Mouse (Mus musculus) heart, adult 2 months (tissue): ENCODE data around the gene Epha7. TPM values are rescaled to one million over a fixed set of nuclear protein-coding genes. Genes with fewer than 3 reads are reported as not detected.

ENCODE experiments used
- DNase-seq, 2 experiments: peaks; one replicate each; pipeline ENCODE4 v3.0.0; 2021
- H3K27ac ChIP-seq: fragments of 200-600 bp; 2 replicates; pipeline ENCODE4 v1.8.1; 2022
- H3K27me3 ChIP-seq: fragments of 200-500 bp; 2 replicates; pipeline ENCODE4 v1.6.1; 2012; ENCODE audit warnings: mild to moderate bottlenecking, low read length, inconsistent platforms, mixed read lengths; ENCODE audit not compliant: control insufficient read depth, insufficient read depth
- H3K36me3 ChIP-seq: fragments of 200-500 bp; 2 replicates; pipeline ENCODE4 v1.6.1; 2012; ENCODE audit warnings: low read length, inconsistent platforms; ENCODE audit not compliant: control insufficient read depth, insufficient read depth
- H3K4me1 ChIP-seq: fragments of 200-500 bp; 2 replicates; pipeline ENCODE4 v1.6.1; 2011; ENCODE audit warnings: low read length; ENCODE audit not compliant: control insufficient read depth, insufficient read depth
- H3K4me3 ChIP-seq: fragments of 200-600 bp; 2 replicates; pipeline ENCODE4 v1.8.1; 2022
- H3K79me2 ChIP-seq: fragments of 200-500 bp; replicated peaks from 2 replicates; pipeline ENCODE4 v1.6.1; 2012; ENCODE audit warnings: mild to moderate bottlenecking, inconsistent platforms, low read length, moderate library complexity, mixed read lengths; ENCODE audit not compliant: control insufficient read depth, insufficient read depth
- H3K9ac ChIP-seq: fragments of 200-500 bp; 2 replicates; pipeline ENCODE4 v1.6.1; 2012; ENCODE audit warnings: low read depth, mild to moderate bottlenecking, control low read depth, inconsistent platforms, low read length, mixed read lengths
- CTCF ChIP-seq: fragments of 200-600 bp; IDR thresholded peaks from 2 replicates; pipeline ENCODE4 v1.8.1; 2022; ENCODE audit warnings: antibody characterized with exemption, mild to moderate bottlenecking, moderate library complexity
- EP300 ChIP-seq: fragments of 200-500 bp; IDR thresholded peaks from 2 replicates; pipeline ENCODE4 v1.6.1; 2011; ENCODE audit warnings: low read depth, low read length, control low read depth; ENCODE audit not compliant: insufficient read depth
- POLR2A ChIP-seq: fragments of 200-500 bp; IDR thresholded peaks from 2 replicates; pipeline ENCODE4 v1.6.1; 2011; ENCODE audit warnings: mild to moderate bottlenecking, low read depth, low read length, control low read depth; ENCODE audit not compliant: insufficient read depth
- WGBS: fragments of 180-500 bp; shearing (Covaris S2); methylation state at CpG from one replicate; pipeline ENCODE4 v1.1.7; 2018; 5-methylcytosine and 5-hydroxymethylcytosine counted together
- intact Hi-C: fragments of 180-260 bp; cut with DNase I; formaldehyde crosslinking; loops from one replicate; pipeline ENCODE4 v1.15.1; 2025
- polyA plus RNA-seq: library from polyadenylated mRNA; depleted of rRNA; stranded (reverse); fragments of >200 nt; gene quantifications from 2 replicates; pipeline ENCODE4 v1.2.3, GENCODE M21; 2012
- total RNA-seq, 2 experiments: library from RNA; stranded (reverse); gene quantifications; 2 replicates each; pipeline ENCODE4 v1.2.3; 2021

The Epha7 gene
- total and polyA plus RNA-seq, 3 experiments, result 1.2 to 6.9 (median 6.4) TPM

- no peaks in the 10 kb centered on the region for H3K4me1 ChIP-seq
- H3K4me3 ChIP-seq, result no peak overlapping the region
- no peak for DNase-seq
- H3K79me2 ChIP-seq, result no peaks in the 10 kb centered on the region
- H3K36me3 ChIP-seq, result no peaks in the 10 kb centered on the region
- intact Hi-C loops, result no loop called here
- TF ChIP-seq POLR2A, result no peak
- TF ChIP-seq EP300, result no peak
- no peak for TF ChIP-seq CTCF
- H3K9ac ChIP-seq, result no peak overlapping the region
- H3K27ac ChIP-seq, result no peak overlapping the region
- WGBS, result 69% methylated on average over 3 of the region's 3 CpGs
- H3K27me3 ChIP-seq, result no peaks in the 10 kb centered on the region
These were observed 77.2 kb downstream of the Epha7 start for GRCm38 (mm10) chr4:28890102-28890501.

GRCm38 (mm10) chr4:28895480-28895879 is 82.5 kb downstream of the Epha7 start:
- WGBS, result 86% methylated on average over 7 of the region's 7 CpGs
- Histone ChIP-seq H3K79me2 (no peaks in the 10 kb centered on the region), H3K36me3 (no peaks in the 10 kb centered on the region), H3K9ac (no peak overlapping the region), H3K4me3 (no peak overlapping the region), H3K27me3 (no peaks in the 10 kb centered on the region), H3K4me1 (peaks cover 1% of the 10 kb centered on the region; the same call in 1 of the 2 replicates), H3K27ac (no peak overlapping the region)
- intact Hi-C loops, result no loop called here
- no peak for DNase-seq
- TF ChIP-seq CTCF (no peak), POLR2A (no peak), EP300 (no peak)

GRCm38 (mm10) chr4:28899373-28899772 is 86.4 kb downstream of the Epha7 start:
- TF ChIP-seq POLR2A (no peak), EP300 (no peak), CTCF (no peak)
- Histone ChIP-seq H3K4me1 (peaks cover 1% of the 10 kb centered on the region; the same call in 1 of the 2 replicates), H3K4me3 (no peak overlapping the region), H3K27me3 (no peaks in the 10 kb centered on the region), H3K79me2 (no peaks in the 10 kb centered on the region), H3K27ac (no peak overlapping the region), H3K9ac (no peak overlapping the region), H3K36me3 (no peaks in the 10 kb centered on the region)
- DNase-seq, result no peak
- intact Hi-C loops, result no loop called here
- WGBS, result 89% methylated on average over 4 of the region's 4 CpGs

GRCm38 (mm10) chr4:28899783-28900182 is 86.9 kb downstream of the Epha7 start:
- intact Hi-C loops, result no loop called here
- Histone ChIP-seq H3K79me2 (no peaks in the 10 kb centered on the region), H3K36me3 (no peaks in the 10 kb centered on the region), H3K27me3 (no peaks in the 10 kb centered on the region), H3K9ac (no peak overlapping the region), H3K4me3 (no peak overlapping the region), H3K27ac (no peak overlapping the region), H3K4me1 (peaks cover 1% of the 10 kb centered on the region; the same call in 1 of the 2 replicates)
- peak in 1 of 2 experiments; percentile 13 for DNase-seq
- 58% methylated on average over 11 of the region's 11 CpGs for WGBS
- TF ChIP-seq EP300 (0 out of 2 replicates have a peak, but pooled peaks have one; percentile 34), POLR2A (no peak)

- intact Hi-C loops, result no loop called here
- Histone ChIP-seq H3K36me3 (no peaks in the 10 kb centered on the region), H3K9ac (no peak overlapping the region), H3K27ac (no peak overlapping the region), H3K4me1 (peaks cover 1% of the 10 kb centered on the region; the same call in 1 of the 2 replicates), H3K79me2 (no peaks in the 10 kb centered on the region), H3K27me3 (no peaks in the 10 kb centered on the region), H3K4me3 (no peak overlapping the region)
- TF ChIP-seq CTCF (no peak), POLR2A (no peak), EP300 (no peak)
- DNase-seq, result no peak
- WGBS, result 93% methylated on average over 5 of the region's 5 CpGs
These were observed 88.6 kb downstream of the Epha7 start for GRCm38 (mm10) chr4:28901496-28901895.

GRCm38 (mm10) chr4:28902004-28902704 is 89.2 kb downstream of the Epha7 start:
- WGBS, result 89% methylated on average over 4 of the region's 4 CpGs
- TF ChIP-seq POLR2A (no peak), EP300 (no peak), CTCF (no peak)
- H3K36me3 ChIP-seq, result no peaks in the 10 kb centered on the region
- no peak overlapping the region for H3K4me3 ChIP-seq
- H3K27me3 ChIP-seq, result no peaks in the 10 kb centered on the region
- intact Hi-C loops, result no loop called here
- H3K4me1 ChIP-seq, result peaks cover 1% of the 10 kb centered on the region; the same call in 1 of the 2 replicates
- no peak overlapping the region for H3K27ac ChIP-seq
- no peak overlapping the region for H3K9ac ChIP-seq
- H3K79me2 ChIP-seq, result no peaks in the 10 kb centered on the region
- DNase-seq, result no peak
